Mouse (Mus musculus) lung, postnatal 14 days (tissue): Measurements from ENCODE around the gene Slc38a5.

ENCODE experiments used
- DNase-seq: peaks from one replicate; pipeline ENCODE4 v3.0.0; 2021

The Slc38a5 gene

GRCm38 (mm10) chrX:8327124-8327523, 56.2 kb downstream of the Slc38a5 start, which contains the start of gene Ssxb10:
Gene Ssxb10 (plus strand): TSS chrX:8327424.
- DNase-seq = no peak
